Mouse (Mus musculus) left cerebral cortex, postnatal 4 days (tissue): ENCODE results near the gene Ppp4r1. TPM values are rescaled to one million over a fixed set of nuclear protein-coding genes. Genes with fewer than 3 reads are reported as not detected.

Experiments used
- DNase-seq: peaks from one replicate; pipeline ENCODE4 v3.0.0-alpha.2; 2022
- intact Hi-C: fragments of 180-260 bp; cut with DNase I; formaldehyde crosslinking; loops from one replicate; pipeline ENCODE4 v1.15.1; 2025
- total RNA-seq, 2 experiments: library from RNA; stranded (reverse); gene quantifications; 2 replicates each; pipeline ENCODE4 v1.2.3; 2021

Gene Ppp4r1
- total RNA-seq, 2 experiments from 2014 or later: 80.6 to 86.3 TPM

DNA sequence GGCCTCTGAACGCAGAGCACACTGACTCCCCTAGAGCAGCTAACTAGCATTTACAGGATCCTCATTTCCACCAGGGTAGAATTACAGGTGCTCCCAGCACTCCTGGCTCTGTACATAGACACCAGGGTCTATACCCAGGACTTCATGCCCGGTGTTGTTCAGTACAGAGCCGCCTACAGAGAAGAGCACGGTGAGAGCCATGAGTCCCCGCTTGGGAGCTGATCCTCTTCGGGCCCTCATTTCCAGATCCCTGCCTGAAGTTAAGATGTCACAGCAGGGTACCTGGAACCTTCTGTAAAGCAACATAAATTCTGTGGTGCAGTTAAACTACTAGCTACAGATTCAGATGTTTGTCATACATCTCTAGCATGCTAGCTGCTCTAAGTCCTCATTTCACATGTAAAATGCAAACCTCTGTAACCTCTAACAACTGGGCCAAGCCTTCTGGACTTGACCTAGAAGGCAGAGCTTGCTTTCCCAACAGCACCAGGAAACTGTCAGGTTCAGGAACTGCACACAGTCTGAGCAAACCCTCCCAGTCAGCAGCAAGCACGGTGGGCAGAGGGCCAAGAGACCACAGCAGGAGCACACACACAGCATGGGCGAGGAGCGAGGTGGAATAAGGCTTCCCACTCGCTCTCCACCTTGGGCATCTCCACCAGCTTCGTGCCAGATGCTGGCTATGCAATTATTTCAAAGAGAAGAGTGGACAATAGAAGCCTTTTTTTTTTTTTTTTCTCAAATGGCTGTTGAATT, 65.5 kb downstream of the Ppp4r1 start:
- peak; percentile 74 for DNase-seq
- intact Hi-C loops: no loop called here

DNA sequence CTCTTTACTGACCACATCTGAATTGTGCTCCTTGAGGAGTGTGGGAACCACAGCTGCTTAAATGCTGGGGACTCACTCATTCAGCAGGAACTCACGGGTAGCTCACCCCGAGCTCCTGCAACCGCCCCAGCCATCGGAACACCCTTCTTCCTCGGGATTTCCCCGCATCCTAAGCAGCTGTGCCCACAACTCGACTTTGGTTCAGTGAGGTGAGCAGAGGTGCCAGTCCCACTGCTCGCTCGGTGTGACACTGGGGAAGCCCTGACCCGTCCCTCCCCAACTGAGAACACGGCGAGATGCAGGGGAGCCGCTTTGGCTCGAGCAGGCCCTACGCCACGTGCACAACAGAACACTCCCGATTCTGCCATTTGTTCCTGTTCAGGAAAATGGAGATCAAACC, 68.1 kb downstream of the Ppp4r1 start:
- no peak for DNase-seq
- intact Hi-C loops: no loop called here

DNA sequence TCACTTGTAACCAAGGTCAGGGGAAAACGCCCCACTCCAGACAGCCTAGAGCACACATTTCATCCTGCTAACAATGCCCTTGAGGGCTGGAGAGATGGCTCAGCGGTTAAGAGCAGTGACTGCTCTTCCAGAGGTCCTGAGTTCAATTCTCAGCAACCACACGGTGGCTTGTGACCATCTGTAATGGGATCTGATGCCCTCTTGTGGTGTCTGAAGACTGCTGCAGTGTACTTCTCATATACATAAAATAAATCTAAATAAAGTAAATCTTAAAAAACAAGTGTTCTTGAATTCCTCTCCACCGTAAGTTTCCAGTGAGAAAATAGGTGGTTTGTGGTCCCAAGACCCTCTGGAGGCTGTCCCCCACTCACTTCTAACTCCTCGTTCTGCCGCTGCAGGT, 69.4 kb downstream of the Ppp4r1 start:
- intact Hi-C loops: no loop called here
- no peak for DNase-seq

DNA sequence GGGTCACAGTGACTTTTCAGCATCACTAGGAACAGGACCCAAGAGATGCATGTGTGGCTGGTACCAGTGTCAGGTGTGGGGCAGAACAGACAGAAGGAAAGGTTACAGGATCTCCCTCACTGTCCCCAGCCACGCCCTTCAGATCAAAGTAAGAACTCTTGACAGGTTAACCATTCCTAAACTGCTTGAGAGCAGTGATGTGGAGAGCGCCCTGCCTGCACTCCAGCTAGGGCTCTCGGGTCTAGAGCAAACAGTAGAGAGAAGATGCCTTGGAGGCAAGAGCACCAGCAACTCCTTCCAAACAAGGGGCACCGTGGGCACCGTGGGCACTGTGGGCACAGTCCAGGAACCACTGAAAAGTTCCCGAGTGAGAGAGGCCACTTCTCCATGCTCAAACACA, 71.0 kb downstream of the Ppp4r1 start:
- no peak for DNase-seq
- intact Hi-C loops: no loop called here

DNA sequence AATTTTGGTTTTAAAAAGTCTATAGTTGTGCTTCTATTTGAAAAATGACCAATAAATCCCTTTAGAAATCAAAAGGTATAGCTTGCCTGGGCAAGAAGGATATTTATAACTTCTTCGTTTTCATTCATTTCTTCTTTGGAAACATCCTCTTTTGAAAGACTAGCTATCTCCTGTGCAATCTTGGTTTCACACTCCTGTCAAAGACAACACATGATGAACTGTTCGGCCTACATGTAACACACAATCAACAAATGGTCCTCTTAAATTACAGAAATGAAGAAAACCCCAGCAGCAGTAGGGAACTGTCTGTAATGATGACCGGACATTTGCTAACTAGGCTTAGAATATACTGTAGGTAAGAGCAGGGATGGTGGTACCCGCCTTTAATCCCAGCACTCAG, 71.6 kb downstream of the Ppp4r1 start:
- intact Hi-C loops: no loop called here
- no peak for DNase-seq

DNA sequence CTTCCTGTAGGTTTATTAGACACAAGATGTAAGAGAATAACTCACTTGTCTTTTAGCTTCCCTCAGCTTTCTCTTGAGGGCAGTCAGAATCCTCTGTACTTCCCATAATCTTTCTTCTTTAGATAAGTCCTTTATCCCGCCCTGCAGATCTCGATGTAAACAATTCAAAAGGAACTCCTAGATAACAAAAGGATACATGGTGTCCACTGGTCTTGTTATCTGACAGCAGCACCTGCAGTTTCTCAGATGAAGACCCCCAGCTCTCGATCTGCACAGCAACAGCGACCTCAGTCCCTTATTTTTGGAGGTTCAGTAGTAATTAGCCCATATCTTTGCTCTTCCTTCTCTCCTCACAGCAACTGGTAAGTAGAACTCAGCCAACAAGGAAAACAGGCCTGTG, 75.2 kb downstream of the Ppp4r1 start:
- DNase-seq: no peak
- intact Hi-C loops: no loop called here

DNA sequence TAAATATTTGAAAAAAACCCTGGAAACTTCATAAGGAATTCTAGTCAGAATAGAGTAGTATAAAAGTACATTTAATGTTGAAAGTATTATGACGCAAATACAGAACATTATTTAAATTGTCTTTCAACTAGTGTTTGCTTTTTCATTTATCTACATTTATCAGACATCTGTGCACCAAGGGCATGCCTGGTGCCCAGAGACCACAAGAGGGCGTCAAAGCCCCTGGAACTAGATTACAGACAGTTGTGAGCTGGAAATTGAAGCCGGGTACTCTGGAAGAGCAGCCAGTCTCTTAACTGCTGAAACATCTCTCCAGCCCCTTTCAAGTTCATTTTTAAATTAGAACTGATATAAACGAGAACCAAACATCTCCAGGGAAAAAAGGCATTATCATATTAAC, 80.2 kb downstream of the Ppp4r1 start:
- intact Hi-C loops: loop anchor here (10.0 kb wide), 3 partner anchors 212 to 362 kb away; partner anchors contain the start of genes Ankrd12 and Ndufv2
- DNase-seq: peak; percentile 49

DNA sequence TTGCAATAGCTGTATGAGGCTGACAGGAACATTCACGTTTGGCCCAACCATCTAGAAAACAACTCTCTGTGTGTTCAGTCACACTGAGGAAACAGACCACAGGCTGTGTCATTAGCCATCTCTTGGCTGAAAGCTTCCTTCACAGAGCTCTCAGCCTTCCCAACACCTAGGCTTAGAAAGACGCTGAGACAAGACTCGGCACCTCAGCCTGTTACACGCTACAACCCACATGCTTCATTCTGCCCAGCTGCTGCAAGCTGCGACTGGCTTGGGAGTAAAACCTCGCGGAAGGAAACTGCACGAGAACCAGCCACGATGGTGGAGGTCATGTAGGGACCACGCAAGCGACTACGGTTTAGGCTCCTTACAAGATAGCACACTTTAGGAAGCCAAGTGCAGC, 81.5 kb downstream of the Ppp4r1 start:
- intact Hi-C loops: loop anchor here (10.0 kb wide), 3 partner anchors 211 to 361 kb away; partner anchors contain the start of genes Ankrd12 and Ndufv2
- DNase-seq: no peak

DNA sequence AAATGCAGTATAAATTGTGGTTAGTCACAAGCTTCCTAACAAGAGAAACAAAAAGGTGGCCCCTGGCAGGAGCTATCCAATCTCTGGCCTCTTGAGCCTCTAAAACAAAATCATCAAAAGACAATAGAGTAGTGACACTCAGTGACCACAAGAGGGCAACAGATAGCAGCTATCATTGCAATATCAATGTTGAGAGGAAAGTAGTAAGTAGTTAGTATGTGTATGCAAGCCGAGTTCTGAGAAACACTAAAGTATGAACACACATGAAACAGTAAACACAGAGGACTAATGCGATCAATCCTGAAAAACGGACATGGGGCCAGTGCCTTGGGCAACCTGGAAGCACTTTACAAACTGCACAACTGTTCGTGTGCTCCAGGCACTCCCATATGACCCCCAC, 82.4 kb downstream of the Ppp4r1 start:
- no peak for DNase-seq
- intact Hi-C loops: loop anchor here (10.0 kb wide), 3 partner anchors 210 to 360 kb away; partner anchors contain the start of genes Ankrd12 and Ndufv2

DNA sequence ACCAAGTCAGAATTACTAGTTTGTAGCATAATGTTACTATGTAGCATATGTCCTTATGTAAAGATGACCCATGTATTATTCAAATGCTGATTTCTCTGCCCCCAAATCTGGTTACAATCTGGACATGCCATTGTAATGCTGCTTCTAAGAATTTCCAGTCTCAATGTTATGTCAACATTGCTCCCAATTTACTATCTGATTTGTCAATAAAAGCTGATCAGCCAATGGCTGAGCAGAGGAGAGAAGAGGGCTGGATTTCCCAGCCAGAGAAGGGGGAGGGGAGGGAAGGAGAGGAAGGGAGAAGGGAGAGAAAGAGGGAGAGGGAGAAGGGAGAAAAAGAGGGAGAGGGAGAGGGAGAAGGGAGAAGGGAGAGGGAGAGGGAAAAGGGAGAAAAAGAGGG, 82.9 kb downstream of the Ppp4r1 start:
- no peak for DNase-seq
- intact Hi-C loops: loop anchor here (10.0 kb wide), 3 partner anchors 210 to 360 kb away; partner anchors contain the start of genes Ankrd12 and Ndufv2

DNA sequence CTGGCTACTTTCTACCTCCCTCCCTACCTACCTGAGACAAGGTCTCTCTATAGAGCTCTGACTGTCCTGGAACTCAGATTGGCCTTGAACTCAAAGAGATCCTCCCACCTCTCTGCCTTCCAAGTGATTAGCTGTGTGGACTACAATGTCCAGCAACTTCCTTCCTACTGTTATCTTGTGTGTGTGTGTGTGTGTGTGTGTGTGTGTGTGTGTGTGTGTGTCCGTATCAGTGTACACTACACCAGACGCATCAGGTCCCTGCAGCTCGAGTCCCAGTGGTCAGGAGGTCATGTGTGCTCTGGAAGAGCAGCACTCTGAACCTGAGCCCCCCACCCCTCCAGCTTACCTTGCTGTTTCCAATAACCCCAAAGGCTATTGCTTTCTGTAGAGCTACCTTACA, 83.8 kb downstream of the Ppp4r1 start:
- intact Hi-C loops: loop anchor here (10.0 kb wide), 3 partner anchors 209 to 359 kb away; partner anchors contain the start of genes Ankrd12 and Ndufv2

DNA sequence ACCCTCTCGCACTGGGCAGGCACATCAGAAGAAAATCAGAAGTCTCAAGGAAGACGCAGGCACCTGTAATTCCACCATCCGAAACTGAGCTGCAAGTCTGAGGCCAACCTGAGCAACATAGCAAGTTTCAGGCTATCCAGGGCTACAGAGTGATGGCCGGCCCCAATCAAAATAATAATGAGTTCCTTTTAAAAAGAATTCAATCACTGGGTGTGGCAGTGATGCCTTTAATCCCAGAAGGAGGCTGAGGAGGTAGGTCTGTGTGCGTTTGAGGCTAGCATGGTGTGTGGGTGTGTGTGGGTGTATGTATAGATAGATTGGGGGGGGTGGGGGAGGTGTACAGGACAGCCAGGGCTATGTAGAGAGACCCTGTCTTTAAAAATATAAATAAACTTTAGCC, 85.6 kb downstream of the Ppp4r1 start:
- intact Hi-C loops: loop anchor here (10.0 kb wide), 3 partner anchors 207 to 357 kb away; partner anchors contain the start of genes Ankrd12 and Ndufv2
- DNase-seq: no peak

More for the DNA sequence above, 83.8 kb downstream of the Ppp4r1 start:
- no peak for DNase-seq

DNA sequence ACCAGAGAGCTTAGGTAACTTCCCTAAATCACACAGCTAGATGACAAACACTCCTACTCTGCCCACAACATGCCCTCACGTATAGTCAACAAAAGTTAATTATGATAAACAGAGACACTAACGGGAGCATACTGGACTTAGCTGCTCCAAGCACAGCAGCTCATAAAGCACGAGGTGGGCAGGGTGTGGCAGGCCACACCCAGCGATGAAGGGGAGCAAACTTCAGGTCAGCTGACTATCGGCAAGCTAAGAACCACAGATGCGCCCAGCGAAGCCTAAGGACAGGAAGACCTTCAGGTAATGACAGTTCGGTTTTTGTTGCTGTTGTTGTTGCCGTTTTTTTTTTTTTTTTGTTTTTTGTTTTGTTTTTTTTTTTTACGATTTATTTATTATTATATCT, 87.3 kb downstream of the Ppp4r1 start:
- intact Hi-C loops: loop anchor here (10.0 kb wide), 4 partner anchors 85 to 355 kb away; partner anchors contain the start of genes Ankrd12, Ndufv2 and Twsg1
- no peak for DNase-seq

DNA sequence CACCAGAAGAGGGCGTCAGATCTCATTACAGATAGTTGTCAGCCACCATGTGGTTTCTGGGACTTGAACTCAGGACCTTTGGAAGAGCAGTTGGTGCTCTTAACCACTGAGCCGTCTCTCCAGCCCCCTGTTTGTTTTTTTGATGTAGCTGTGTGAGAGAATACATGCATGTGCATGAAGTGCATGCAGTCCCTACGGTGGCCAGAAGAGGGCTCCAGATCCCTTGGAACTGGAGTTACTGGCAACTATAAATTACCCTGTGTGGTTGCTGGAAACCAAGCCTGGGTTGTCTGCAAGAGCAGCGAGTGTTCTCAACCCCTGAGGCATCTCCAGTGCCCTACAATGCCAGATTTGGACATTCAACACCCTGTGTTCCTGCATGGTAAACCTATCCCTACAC, 87.8 kb downstream of the Ppp4r1 start:
- peak; percentile 81 for DNase-seq
- intact Hi-C loops: loop anchor here (10.0 kb wide), 1 partner anchor 85 kb away; the partner anchor contains the start of gene Twsg1

DNA sequence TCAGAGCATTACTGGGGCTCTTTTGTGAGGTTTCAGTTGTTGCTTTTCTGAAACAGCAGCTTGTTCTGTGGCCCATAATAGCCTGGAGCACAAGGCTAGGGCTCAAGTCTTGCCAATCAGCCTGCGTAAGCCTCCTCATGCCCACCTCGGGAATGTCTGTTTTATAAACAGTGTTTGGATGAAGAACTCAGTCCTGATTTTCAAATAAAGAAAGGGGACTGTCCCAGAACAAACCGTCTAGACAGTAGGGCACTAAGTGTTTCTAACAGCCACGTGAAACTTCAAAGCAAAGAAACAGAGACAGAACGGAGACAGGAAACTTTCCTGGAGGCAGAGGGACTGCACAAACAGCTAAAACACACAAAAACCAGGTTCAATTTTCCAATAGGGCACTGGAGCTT, 89.3 kb downstream of the Ppp4r1 start:
- intact Hi-C loops: loop anchor here (10.0 kb wide), 1 partner anchor 83 kb away; the partner anchor contains the start of gene Twsg1
- DNase-seq: no peak

DNA sequence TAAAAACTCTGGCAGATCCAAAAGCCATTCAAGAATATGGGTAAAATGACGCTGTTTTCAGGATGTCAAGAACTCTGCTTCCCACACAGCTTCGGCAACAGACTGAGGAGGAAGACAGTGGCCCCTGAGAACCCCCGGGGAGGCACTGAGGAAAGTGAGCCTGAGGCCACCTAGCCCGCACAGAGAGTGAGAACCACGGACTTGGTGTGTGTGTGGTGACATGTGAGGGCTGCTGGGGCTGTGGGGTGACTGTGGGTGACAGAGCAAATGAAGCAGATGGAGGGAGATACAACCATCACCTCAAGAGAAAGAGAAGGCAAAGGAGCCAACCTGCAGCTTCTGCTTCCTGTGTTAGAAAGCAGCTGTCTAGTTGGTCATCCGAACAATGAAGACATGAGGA, 89.7 kb downstream of the Ppp4r1 start:
- no peak for DNase-seq
- intact Hi-C loops: loop anchor here (10.0 kb wide), 1 partner anchor 83 kb away; the partner anchor contains the start of gene Twsg1

DNA sequence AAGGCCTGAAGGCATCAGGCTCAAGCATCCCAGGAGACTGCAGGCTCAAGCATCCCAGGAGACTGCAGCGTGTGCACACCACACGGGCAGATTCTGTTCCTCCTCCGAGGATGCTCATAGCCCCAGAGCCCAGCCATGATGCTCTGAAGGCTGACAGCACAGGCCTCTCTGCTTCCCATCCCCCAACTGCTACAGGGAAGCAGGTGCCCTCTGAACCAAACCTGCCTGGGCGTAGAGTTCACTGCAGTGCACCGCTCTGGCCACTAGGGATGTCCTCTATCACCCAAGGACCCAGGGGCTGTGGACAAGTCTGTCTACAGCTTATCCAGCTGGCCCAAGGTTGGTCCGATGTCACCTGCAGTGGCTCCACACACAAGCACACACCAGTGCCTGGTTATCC, 90.3 kb downstream of the Ppp4r1 start:
- DNase-seq: peak; percentile 37
- intact Hi-C loops: loop anchor here (10.0 kb wide), 1 partner anchor 82 kb away; the partner anchor contains the start of gene Twsg1

DNA sequence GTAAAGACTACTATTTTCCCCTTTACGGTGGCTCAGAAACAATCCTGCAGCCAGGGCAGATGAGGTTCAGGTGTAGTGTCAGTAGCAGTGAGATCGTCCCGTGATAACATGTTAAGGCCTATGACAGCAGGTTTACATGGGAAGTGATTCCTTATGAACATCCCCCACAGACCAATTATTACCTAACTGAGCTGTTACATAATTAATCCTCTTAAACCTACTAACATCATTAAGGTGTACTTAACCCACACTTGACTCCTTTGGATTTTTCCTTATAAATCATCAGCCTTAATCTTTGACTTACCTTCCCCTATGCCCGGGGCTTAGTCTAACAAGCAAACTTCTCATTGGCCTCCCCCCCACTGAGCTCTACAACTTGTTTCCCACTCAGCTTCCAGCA, 90.8 kb downstream of the Ppp4r1 start:
- DNase-seq: no peak
- intact Hi-C loops: loop anchor here (10.0 kb wide), 1 partner anchor 82 kb away; the partner anchor contains the start of gene Twsg1

DNA sequence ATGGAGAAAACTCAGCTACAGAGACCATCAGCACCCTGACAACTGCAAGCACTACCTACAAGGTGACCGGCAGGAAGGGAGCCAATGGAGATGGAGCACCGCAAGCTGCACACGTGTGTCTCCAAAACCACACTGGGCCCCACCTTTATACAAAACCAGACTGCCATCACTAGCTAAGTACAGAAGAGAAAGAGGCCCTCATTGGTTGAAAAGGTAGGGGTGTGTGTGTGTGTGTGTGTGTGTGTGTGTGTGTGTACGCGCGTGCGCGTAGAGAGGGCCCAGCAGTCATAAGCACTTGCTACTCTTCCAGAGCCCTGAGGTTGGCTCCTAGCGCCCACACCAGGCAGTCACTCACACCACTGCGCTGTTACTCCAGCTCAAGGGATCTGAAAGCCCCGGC, 91.5 kb downstream of the Ppp4r1 start:
- DNase-seq: no peak
- intact Hi-C loops: loop anchor here (10.0 kb wide), 1 partner anchor 81 kb away; the partner anchor contains the start of gene Twsg1

DNA sequence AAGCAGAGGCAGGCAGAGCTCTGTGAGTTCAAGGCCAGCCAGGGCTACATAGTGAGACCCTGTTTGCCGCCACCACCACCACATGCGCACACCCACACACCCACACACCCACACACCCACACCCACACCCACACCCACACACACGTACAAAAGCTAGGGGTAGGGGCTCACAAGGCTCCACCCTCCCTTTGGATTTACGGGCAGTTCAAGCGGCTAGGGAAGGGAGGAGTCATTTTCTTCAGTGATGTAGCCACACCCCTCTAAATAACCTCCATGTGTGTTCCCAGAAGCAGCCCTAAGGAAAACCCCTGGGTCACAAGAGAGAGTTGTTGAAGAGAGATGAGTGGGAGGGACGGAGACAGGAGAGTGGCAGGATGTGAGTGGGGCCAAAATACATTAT, 94.7 kb downstream of the Ppp4r1 start:
- intact Hi-C loops: loop anchor here (10.0 kb wide), 1 partner anchor 78 kb away; the partner anchor contains the start of gene Twsg1
- DNase-seq: no peak

DNA sequence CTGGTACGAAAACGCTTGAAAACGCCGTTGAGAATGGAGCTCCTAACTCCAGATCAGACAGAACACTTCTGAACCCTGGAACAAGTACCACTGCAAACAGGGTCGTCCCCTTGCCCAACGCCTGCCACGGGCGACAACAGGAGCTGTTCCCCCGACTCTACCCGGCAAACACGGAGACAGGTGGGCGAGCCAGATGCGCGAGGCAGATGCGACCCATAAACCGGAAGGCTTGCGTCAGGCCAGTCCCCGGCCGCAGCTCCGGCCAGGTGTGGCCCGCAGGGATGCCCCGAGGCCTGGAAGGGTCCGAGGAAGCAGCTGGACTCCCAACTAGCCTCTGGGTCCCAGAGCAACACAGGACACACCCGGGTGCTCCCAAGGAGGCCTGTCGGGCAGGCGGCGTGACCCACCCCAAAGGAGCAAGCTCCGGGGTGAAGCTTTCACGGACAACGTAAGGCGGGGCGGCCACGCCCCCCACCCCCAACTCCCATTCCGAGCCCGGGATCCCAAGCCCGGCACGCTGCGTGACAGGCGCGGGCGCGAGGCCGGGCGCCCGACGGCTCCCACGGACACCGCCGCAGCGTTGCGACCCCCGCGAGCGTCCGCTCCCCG, 101.8 kb downstream of the Ppp4r1 start:
- intact Hi-C loops: no loop called here
- no peak for DNase-seq
